Mouse (Mus musculus): Measurements from ENCODE around the gene Rpl10.

The Rpl10 gene

DNA sequence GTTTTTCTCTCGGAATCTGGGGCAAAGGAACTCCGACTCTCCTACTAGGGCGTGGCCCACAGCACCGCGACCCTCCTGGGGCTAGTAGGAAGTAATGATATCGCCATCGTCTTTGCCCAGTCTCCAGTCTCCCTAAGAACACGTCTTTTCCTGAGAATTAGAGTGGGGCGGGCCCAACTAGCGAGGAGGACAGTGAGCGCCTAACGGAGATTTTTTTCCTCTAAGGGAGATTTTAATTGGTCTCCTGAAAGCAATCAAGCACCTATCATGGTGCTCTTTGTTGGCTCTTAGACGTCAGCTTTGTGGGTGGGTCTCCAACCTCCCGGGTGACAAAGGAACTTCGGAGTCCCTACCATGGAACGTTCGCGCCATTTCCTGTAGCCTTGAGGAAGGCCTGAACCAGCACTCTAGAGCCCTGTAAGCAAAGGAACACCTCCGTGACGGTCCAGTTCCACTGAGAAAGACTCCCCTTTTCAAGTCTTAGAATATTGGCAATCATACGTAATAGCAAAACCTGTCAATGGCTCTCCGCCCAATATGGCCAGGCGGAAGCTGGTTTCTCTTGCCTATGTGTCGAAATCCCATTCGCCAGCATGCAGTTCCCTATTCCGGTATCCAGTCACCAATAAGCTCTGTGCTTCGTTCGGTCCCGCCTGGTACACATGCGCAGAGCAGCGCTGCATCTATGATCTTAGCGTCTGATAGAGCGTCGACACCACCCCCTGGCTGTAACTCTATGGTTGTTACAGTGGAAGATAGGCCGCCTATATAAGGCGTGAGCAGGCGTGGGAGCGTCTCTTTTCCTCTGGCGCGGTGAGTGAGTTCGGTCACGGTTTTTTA, at the start of gene Rpl10:
Gene Rpl10 (plus strand): TSS at position 751 of the 840 bp plus-strand sequence.
- DNase-seq (ENCODE audit: low read depth, low spot score): peak; percentile 89

DNA sequence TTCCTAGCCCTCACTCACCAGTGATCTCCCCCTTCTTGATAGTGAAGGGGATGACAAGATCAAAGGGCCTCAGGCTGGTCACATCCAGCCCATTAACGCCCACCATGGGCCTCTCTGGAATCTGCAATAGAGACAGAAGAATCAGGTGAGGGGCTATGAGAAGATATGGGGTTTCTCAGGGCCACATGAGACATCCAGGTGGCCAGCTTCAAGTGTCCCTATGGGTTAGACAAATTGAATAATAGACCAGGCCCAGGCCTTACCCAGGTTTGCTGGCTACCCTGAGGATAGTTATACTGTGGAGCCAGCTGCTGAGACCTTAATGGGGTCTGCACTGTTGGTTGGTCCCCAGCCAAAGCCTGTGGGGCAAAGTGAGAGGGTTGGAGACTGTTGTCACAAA, 40.6 kb upstream of the Rpl10 start:
- no peak for DNase-seq (ENCODE audit: low read depth, low spot score)

DNA sequence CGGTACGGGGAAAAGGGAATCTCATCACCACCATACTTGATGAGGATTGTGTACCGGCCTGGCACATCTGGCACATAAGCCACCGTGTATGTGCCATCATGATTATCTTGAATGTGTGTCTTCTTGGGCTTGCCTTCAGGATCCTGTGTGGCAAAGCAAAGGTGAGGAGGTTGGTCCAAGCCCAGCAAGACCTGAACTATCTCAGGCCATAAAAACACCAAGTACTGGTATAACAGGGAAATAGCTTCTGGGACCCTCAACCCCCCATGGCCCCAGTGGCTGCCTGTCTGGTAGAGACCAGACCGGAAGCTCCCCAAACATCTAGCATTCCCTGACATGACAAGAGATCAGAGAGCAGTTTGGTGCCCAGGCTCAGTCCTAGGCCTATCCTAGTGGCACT, 37.4 kb upstream of the Rpl10 start:
- no peak for DNase-seq (ENCODE audit: low read depth, low spot score)

DNA sequence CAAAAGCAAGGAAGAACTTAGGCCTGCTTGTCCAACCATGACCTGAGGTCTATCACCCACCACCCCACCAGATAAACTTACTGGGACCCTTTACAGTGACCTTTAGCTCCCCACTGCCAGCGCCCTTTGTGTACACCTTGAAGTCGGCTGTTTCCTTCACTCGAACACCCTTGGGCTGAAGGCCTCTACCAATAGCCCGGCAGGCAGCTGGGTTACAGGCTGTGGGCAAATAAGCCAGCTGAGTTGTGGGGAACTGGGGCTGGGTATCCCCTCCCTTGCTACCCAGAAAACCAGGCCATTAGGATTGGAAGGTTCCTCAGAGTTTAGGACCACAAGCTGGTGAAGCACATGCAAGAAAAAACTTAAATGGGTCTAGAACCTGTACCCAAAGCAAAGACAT, 30.3 kb upstream of the Rpl10 start:
- DNase-seq (ENCODE audit: low read depth, low spot score): no peak

DNA sequence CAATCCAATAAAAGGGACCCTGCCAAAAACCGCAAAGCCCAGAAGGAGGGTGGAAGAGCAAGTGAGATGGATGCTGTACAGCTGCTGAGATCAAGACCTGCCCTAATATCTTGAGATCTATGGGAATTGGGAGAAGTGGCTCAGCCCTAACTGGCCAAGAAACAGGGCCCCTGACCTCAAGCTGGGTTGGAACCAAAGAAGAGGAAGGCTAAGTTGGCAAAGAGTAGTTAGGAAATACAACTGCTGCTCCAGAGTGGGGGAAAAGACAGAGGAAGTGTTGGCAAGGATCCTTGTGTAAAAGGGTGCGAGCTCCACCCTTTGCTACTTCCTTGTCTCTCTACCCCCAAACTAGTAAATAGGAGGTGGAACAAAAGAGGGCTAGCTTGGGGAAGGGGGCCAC, 27.2 kb upstream of the Rpl10 start:
- no peak for DNase-seq (ENCODE audit: low read depth, low spot score)

DNA sequence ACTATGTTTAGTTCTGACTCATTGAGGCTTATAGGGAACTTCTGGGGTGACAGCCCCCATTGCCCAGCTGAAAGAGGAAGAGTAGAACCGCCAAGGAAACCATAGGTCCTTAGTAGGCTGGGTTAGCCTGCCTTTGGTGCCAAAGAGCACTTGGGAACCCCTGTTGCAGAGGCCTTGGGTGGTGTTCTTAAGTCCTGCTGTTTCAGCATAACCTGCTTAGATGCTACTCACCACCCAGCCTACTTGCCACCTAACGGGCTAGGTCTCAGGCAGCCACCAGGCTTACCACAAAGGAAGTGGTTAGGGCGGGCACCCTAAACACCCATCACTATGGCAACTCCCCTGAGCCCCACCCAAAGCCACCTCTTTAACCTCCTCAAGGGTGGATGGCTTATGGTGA, 26.8 kb upstream of the Rpl10 start:
- no peak for DNase-seq (ENCODE audit: low read depth, low spot score)

DNA sequence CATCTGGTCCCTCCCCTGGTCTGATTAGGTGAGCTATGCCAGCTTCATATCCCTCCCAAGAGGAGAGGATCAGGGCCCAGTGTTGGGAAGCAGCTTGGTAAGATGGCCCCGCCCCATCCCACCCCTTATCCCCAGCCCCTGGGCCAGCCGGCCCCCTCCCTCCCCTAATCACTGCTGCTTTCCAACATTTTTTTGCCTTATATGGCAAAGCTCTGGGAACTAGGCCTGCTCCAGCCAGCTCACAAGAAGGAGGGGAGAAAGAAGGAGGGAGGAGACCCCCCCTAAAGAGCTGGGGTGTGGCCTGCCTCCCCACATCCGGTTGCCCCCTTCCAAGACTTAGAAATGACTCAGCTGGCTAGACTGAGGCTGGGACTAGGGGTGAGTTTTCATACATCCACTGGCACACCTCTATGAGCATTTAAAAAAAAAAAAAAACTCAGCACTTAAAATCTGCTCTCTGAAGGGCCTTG, 26.0 kb upstream of the Rpl10 start:
- DNase-seq (ENCODE audit: low read depth, low spot score): no peak

DNA sequence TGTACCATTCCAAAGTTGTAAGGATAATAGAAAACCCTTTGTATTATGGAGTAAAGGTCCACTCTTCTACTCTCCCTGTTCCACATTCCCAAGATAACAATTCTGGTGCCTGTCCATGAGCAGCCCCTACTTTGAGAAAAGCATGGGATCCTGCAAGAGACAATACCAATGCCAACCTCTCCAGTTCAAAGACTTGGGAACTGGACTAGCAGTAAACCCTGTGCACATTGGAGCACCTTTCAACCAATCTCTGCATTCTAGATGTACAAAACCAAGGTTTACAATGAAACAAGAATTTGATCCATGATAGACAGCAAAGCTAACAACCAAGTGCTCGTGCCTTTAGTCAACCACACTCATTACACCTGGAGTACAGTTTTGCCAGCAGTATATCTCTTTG, 25.5 kb upstream of the Rpl10 start:
- no peak for DNase-seq (ENCODE audit: low read depth, low spot score)

DNA sequence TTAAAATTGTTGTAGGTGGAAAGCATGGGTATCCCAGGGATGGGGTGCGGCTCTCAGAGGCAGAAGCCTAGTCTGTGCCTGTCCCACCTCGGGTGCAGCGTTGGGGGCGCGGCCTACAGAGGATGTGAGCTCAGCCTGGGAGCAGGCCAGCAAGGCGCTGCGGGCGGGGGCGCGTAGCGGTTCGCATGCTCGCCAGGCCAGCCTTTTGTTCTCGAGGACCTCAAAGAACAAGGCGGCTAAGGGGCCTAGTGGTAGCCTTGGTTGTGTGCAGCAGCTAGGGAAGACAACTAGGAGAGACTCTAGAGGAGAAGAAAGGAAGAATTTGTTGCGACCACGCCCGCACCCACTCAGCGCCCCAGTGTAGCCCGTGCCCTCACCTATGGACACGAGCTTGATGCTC, 24.9 kb upstream of the Rpl10 start:
- DNase-seq (ENCODE audit: low read depth, low spot score): no peak

DNA sequence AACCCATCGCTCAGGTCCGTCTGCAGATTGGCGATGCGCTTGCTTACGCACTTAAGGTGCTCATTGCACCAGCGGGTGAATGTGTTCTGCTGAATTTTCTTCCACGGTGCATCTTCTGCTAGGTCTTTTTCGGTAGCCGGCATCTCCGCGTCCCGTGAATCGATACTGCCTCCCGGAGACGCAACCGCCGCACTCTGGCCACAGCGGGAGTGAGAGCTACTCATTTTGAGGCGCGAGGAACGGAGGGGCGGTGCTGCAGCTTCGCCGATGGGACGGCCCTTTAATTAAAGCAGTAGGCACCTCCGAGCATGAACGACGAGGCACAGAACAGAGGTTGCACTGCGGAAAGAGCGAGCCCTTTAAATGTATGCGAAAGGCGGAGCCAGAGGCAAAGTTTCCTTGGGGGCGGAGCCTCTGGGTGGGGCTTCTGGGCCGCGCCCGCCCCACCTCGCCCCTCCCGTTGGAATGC, 24.4 kb upstream of the Rpl10 start:
- DNase-seq (ENCODE audit: low read depth, low spot score): peak; percentile 68

DNA sequence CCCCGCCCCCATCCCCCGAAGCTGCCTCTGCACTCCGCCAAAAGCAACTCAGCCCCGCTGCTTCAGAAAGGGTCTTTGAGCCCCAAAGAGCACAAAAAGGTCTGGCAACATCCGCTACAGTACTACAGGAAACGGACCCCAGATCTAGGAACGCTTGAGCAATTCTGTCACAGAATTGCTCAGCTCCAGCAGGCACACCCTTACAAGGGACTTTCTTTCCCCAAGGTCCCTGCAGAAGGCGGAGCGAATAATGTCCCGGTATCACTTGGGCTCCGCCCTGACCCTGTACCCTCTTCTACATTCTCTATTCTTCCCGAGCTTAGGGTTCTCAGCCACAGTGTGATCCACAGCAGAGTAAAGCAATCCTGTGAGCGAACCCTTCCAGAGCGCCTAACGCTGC, 23.9 kb upstream of the Rpl10 start:
- DNase-seq (ENCODE audit: low read depth, low spot score): no peak

DNA sequence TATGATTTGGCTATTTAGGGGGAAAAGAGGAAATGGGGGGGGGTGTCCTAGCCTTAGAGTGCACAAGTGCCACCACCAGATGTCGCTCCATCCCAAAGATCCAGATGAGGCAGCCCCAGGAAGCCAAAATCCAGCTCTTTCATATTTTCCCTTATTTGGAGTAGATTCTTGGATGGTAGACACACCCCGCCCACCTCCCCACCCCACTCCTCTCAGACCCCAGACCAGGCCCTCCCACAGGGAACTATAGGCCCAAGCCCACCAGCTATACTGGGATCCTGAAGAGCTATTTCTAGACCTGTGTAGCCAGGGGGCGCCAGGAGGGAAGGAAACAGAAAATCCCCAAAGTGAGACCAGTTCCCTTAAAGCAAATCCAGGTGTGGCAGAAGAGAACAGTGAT, 22.0 kb upstream of the Rpl10 start:
- no peak for DNase-seq (ENCODE audit: low read depth, low spot score)

DNA sequence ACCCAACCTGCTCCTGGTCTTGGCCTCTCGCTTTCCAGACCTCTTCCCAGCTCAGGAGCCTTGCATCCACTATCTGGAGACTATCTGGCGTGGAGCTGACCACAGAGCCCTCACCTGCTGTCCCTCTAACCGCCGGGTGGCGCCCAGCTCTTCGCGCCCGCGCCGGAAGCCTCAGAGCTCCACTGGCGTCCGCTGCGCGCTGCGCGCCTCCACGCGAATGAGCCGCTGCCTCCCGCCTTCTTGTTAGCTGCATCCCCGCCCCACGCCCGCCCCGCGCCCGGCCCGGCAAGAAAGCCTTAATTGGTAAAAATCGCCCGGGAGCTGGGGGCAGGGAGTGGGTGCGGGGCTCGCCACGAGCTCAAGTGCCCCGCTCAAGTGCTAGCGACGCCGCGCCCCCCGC, 21.0 kb upstream of the Rpl10 start, which contains the start of gene Flna:
Gene Flna (minus strand): TSS at position 206 of the 400 bp plus-strand sequence.
- no peak for DNase-seq (ENCODE audit: low read depth, low spot score)

DNA sequence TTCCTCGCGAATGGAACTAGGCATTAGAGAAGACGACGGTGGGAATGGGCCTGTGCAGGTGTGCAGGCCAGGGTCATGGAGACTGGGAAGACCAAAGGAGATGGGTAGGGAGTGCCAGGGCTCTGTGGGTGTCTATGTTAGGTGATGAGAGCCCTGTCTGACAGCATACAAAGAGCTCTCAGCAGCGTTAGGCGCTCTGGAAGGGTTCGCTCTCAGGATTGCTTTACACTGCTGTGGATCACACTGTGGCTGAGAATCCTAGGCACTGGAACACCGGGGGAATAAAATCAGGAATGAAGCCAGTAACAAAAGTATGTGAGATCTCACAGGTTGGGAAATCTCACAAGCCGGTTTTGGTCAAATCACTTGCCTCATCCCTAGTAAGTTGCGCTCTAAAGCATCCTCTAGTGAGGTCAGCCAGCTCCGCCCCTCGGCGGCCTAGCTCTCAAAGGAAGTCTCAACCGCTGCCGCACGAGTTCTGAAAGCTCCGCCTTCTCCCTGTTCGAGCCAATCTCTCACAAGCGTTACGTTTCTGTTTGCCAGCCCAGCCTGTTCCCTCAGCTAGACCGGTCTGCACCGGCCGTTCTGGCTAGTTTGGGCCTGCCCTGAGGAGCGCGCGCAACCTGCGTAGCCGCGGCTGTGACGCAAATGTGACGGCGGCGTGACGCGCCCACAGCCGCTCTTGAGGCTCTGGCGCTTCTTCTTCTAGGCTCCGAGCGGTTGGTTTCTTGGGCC, 16.3 kb upstream of the Rpl10 start, which contains the start of gene Emd:
Gene Emd (plus strand): TSS at position 535 of the 735 bp plus-strand sequence.
- DNase-seq (ENCODE audit: low read depth, low spot score): peak; percentile 74

DNA sequence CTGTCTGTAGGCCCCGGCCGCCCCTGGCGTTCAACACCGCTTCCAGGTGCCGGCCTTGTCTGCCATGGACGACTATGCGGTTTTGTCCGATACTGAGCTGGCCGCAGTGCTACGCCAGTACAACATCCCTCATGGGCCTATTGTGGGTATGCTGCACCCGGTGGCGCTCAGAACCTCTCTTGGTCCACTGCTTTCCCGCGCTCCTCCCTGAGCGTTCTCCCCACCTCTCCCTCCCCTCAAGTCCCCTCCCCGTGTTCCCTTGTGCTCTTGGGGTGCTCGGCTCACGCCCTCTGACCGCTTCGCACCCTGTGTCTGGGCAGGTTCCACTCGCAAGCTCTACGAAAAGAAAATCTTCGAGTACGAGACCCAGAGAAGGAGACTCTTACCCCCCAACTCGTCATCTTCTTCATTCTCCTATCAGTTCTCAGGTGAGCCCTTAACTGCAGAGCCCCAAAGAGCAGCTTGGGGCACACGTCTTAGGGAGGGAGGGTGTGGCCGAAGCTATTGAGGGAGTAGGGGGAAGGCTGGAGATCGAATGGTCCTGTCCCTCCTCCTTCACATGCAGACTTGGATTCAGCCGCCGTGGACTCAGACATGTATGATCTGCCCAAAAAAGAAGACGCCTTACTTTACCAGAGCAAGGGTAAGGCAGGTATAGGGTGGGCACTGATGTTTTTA, 15.6 kb upstream of the Rpl10 start:
- DNase-seq (ENCODE audit: low read depth, low spot score): no peak

DNA sequence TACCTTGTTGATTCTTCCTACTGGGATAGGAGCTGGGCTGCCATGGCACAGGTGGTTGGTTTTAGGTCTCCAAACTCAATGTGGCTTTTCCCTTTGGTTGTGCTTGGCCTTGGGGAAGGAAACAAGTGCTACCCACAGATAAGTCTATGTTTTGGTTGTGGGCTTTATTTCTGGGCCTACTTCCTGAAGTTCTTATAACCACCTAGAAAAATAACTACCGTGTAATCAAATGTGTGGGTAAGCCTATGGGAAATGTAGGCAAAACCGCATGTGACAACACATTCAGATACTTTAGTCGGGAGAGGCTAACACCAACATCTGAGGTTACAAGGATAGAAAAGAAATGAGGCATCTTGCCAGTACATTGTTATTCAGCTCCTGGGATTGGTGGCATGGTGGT, 12.9 kb upstream of the Rpl10 start:
- no peak for DNase-seq (ENCODE audit: low read depth, low spot score)

DNA sequence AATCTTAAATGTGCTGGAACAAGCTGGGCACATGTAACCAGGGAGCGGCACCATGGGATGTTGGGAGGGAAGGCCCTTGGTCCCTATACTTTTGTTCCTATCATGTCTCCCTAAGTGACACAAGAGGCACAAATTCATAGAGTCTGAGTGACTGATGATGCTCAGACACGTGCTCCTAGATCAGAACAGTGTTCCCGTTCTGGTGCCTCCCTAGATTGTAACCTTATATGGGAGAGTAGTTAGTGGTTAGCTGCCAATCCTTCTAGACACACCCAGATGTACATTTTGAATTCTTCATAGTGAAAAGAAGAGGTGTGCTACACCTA, 913 bp upstream of the Rpl10 start:
- DNase-seq (ENCODE audit: low read depth, low spot score): no peak

DNA sequence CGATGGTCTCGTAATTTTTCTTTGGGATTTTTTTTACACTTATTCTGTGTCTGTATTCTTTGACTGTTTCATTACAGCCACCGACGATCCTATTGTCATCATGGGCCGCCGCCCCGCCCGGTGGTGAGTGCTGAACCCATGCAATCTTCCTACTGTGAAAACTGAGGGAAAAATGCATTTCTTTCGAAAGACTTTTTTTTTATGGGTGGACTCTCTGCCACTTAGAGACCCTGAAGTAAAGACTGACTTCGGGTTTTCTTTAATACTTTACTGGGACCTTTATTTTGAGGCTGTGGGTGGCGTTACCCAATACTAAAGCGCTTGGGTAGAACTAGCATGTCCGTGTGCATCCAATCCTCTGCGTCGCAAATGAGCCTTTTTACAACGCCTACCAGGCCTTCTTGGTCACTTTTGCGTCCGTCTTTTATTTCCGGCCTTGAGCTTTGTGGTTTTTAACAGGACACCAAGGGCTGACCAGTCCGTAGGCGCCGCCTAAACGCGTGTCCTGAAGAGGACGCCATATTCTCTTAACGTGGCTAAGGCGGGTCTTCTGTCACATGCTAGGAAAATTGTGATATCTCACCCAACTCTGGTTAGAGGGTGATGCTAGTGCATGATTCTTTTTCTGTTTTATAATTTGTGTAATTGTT, 415 bp downstream of the Rpl10 start:
- DNase-seq (ENCODE audit: low read depth, low spot score): no peak

DNA sequence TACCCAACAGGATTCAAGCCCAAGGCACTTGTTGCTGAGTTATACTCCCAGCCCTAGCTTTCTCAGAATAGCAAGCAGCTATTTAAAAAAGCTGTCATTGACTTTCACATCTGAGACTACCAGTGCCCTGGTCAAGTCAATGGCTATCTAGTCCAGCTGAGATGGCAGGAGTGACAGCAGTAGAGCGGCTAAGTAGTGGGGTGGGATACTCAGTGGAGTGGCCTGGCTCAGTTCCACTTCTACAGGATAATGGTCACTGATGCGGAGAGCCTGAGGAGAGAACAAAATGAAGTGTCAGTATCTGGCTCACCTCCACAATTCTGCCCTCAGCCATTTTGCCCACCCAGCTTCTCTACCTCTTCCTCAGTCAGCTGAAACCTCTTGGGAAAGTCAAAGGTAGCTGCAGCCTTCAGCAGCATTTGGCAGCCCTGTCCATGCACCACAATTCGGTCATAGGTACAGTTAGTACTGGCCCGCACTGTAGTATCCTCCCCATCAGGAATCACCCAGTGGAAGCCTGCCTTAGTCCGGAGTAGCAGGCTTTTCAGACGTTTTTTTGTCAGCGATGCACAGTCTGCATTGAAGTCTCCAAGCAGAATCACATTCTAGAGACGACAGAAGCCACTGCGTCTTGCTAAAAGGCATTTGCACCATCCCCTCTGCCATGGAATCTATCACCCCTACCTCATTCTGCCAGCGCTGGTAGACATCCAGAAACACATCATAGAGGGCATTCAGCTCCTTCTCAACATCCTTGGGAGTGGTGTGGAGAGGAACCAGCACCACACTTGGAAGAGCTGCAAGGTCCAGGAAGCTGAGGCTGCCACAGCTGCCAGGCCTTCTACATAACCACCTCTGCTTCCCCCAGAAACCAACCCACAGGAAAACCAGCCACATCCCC, 3.1 kb downstream of the Rpl10 start:
- no peak for DNase-seq (ENCODE audit: low read depth, low spot score)

DNA sequence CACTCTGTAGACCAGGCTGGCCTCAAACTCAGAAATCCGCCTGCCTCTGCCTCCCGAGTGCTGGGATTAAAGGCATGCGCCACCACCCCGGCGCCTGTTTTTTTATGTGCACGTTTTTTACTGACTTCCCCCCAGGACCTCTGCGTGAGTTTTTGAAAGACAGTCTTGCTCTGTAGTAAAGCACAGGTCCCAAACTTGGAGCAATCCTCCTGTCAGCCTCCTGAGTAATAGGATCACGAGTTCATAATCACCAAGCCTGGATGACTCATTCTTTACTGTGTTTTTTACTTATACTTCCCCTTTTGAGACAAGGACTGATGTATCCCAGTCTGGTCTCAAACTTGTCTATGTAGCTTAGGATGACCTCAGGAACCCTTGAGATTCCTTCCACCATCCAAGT, 7.3 kb downstream of the Rpl10 start:
- DNase-seq (ENCODE audit: low read depth, low spot score): no peak
